Mouse (Mus musculus): ENCODE results near the gene Gpr157. TPM values are rescaled to one million over a fixed set of nuclear protein-coding genes. Genes with fewer than 3 reads are reported as not detected.

Gene Gpr157
- polyA plus RNA-seq, 1 experiment from 2014 or later, result 0.08 TPM

- H3K4me3 ChIP-seq, result no peak overlapping the region
- no peak overlapping the region for H3K27ac ChIP-seq
- H3K9ac ChIP-seq, result no peak overlapping the region
- H3K4me1 ChIP-seq, result peaks cover 19% of the 10 kb centered on the region
- WGBS, result 93% methylated on average over 3 of the region's 3 CpGs
- H3K9me3 ChIP-seq (replicated peaks), result no peaks in the 10 kb centered on the region
- H3K27me3 ChIP-seq, result peaks cover 40% of the 10 kb centered on the region
- no peak for ATAC-seq
- H3K4me2 ChIP-seq, result no peak overlapping the region
- H3K36me3 ChIP-seq (ENCODE audit: poor library complexity, severe bottlenecking), result no peaks in the 10 kb centered on the region
Measured at GRCm38 (mm10) chr4:150052380-150052779, 34.8 kb upstream of the Gpr157 start.

GRCm38 (mm10) chr4:150056171-150056570, 31.0 kb upstream of the Gpr157 start:
- Histone ChIP-seq H3K36me3 (ENCODE audit: poor library complexity, severe bottlenecking) (no peaks in the 10 kb centered on the region), H3K4me2 (no peak overlapping the region), H3K27me3 (peaks cover 3% of the 10 kb centered on the region; the same call in 1 of the 2 replicates), H3K4me1 (no peaks in the 10 kb centered on the region), H3K9me3 (replicated peaks) (no peaks in the 10 kb centered on the region), H3K9ac (no peak overlapping the region), H3K4me3 (no peak overlapping the region), H3K27ac (no peak overlapping the region)
- no peak for ATAC-seq
- WGBS, result 89% methylated on average over 7 of the region's 7 CpGs

GRCm38 (mm10) chr4:150057722-150058121, 29.4 kb upstream of the Gpr157 start:
- Histone ChIP-seq H3K4me3 (no peak overlapping the region), H3K9me3 (replicated peaks) (no peaks in the 10 kb centered on the region), H3K27me3 (no peaks in the 10 kb centered on the region), H3K9ac (no peak overlapping the region), H3K4me1 (no peaks in the 10 kb centered on the region), H3K4me2 (no peak overlapping the region), H3K36me3 (ENCODE audit: poor library complexity, severe bottlenecking) (no peaks in the 10 kb centered on the region), H3K27ac (no peak overlapping the region)
- ATAC-seq, result no peak
- WGBS, result 95% methylated on average over 12 of the region's 12 CpGs

- no peak for ATAC-seq
- 60% methylated on average over 9 of the region's 9 CpGs for WGBS
- H3K9me3 ChIP-seq (replicated peaks), result no peaks in the 10 kb centered on the region
Measured at GRCm38 (mm10) chr4:150059841-150060468, 27.2 kb upstream of the Gpr157 start.

DNA sequence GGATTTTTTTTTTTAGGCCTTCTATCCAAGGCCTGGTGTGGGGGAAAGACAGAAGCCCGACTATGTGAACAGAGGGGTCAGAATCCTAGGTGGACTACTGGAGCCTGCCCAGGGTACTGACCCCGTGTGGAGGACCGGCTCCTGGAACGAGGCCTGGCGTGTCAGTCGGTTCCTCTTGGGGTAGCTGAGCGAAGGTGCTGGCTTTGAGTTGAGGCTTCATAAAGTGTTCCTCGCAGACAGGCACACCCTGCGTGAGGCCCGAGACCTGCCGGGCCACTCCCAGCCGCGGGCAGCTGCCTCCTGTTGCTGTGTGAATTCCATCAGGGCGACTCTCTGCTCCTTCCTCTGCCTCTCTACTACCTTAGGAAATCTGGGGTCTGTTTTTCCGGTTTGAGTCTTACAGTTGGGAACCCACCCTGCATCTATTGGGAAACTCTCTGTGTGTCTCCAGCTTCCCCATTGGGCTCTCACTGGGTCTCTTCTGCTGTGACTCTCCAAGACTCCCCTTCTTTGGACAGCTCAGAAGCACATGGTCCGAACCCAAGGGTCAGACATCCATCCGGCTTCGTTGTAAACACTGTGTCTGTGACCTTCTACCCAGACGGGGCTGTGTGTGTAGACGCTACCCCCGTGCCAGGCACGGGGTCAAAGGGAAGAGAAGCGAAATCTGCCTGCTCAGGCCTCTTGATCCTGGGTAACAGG, 26.5 kb upstream of the Gpr157 start:
- no peak for ATAC-seq
- Histone ChIP-seq H3K27ac (no peak overlapping the region), H3K27me3 (no peaks in the 10 kb centered on the region), H3K4me1 (no peaks in the 10 kb centered on the region), H3K9me3 (replicated peaks) (no peaks in the 10 kb centered on the region), H3K4me2 (no peak overlapping the region), H3K9ac (no peak overlapping the region), H3K4me3 (no peak overlapping the region), H3K36me3 (ENCODE audit: poor library complexity, severe bottlenecking) (no peaks in the 10 kb centered on the region)
- 83% methylated on average over 23 of the region's 23 CpGs for WGBS

More at GRCm38 (mm10) chr4:150059841-150060468, 27.2 kb upstream of the Gpr157 start:
- Histone ChIP-seq H3K9ac (no peak overlapping the region), H3K27me3 (no peaks in the 10 kb centered on the region), H3K4me3 (no peak overlapping the region), H3K27ac (no peak overlapping the region), H3K4me1 (no peaks in the 10 kb centered on the region), H3K36me3 (ENCODE audit: poor library complexity, severe bottlenecking) (no peaks in the 10 kb centered on the region), H3K4me2 (no peak overlapping the region)

- Histone ChIP-seq H3K27me3 (no peaks in the 10 kb centered on the region), H3K4me3 (no peak overlapping the region), H3K27ac (no peak overlapping the region), H3K36me3 (ENCODE audit: poor library complexity, severe bottlenecking) (no peaks in the 10 kb centered on the region), H3K4me2 (no peak overlapping the region), H3K4me1 (no peaks in the 10 kb centered on the region), H3K9me3 (replicated peaks) (no peaks in the 10 kb centered on the region), H3K9ac (no peak overlapping the region)
- 79% methylated on average over 16 of the region's 16 CpGs for WGBS
- no peak for ATAC-seq
Measured at GRCm38 (mm10) chr4:150061432-150062225, 25.5 kb upstream of the Gpr157 start.

DNA sequence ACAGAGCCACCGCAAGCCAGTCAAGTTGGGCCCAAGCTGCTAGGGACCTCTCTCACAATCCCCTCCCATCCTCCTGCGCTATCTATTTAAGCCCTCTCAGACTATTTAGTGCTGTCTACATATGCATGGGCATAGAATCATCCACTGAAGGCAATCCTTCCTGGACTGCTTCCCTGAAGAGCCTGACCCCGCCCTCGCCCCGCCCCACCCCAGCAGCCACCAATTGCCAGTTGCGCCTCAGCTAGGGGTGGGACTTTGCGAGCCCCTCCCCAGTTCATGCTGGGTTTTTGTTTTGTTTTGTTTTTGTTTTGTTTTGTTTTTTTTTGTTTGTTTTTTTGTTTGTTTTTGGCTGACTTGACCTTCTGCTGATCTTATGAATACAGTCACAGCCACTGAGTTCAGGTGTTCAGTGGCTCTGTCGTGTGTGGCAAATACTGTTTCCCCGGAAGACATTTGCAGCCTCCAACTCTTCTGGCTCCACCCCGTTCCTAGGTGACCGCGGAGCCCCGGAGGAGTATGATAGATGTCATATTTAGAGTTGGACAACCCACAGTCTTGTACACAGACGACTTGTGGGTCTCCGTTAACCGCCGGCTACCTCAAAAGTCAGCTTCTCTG, 20.4 kb upstream of the Gpr157 start:
- H3K4me1 ChIP-seq, result no peaks in the 10 kb centered on the region
- no peak for ATAC-seq
- WGBS, result 85% methylated on average over 17 of the region's 17 CpGs

GRCm38 (mm10) chr4:150068216-150068615, 18.9 kb upstream of the Gpr157 start:
- ATAC-seq, result no peak
- Histone ChIP-seq H3K4me3 (no peak overlapping the region), H3K4me1 (no peaks in the 10 kb centered on the region), H3K9me3 (replicated peaks) (no peaks in the 10 kb centered on the region), H3K27me3 (0 out of 2 replicates have a peak, but pooled peaks cover 3% of the 10 kb centered on the region), H3K27ac (no peak overlapping the region), H3K9ac (no peak overlapping the region), H3K36me3 (ENCODE audit: poor library complexity, severe bottlenecking) (no peaks in the 10 kb centered on the region), H3K4me2 (no peak overlapping the region)
- WGBS, result 59% methylated on average over 12 of the region's 12 CpGs

More for the DNA sequence above, 20.4 kb upstream of the Gpr157 start:
- Histone ChIP-seq H3K36me3 (ENCODE audit: poor library complexity, severe bottlenecking) (no peaks in the 10 kb centered on the region), H3K9ac (no peak overlapping the region), H3K27me3 (0 out of 2 replicates have a peak, but pooled peaks cover 3% of the 10 kb centered on the region), H3K9me3 (replicated peaks) (no peaks in the 10 kb centered on the region), H3K4me2 (no peak overlapping the region), H3K4me3 (no peak overlapping the region), H3K27ac (no peak overlapping the region)

- H3K4me2 ChIP-seq, result no peak overlapping the region
- ATAC-seq, result no peak
- H3K27me3 ChIP-seq, result 0 out of 2 replicates have a peak, but pooled peaks cover 3% of the 10 kb centered on the region
- H3K27ac ChIP-seq, result no peak overlapping the region
- H3K9ac ChIP-seq, result no peak overlapping the region
- H3K9me3 ChIP-seq (replicated peaks), result no peaks in the 10 kb centered on the region
- no peaks in the 10 kb centered on the region for H3K36me3 ChIP-seq (ENCODE audit: poor library complexity, severe bottlenecking)
- WGBS, result 67% methylated on average over 8 of the region's 8 CpGs
- H3K4me3 ChIP-seq, result no peak overlapping the region
- no peaks in the 10 kb centered on the region for H3K4me1 ChIP-seq
Measured at GRCm38 (mm10) chr4:150070136-150070535, 17.0 kb upstream of the Gpr157 start.

GRCm38 (mm10) chr4:150072416-150073101, 14.6 kb upstream of the Gpr157 start:
- no peak overlapping the region for H3K4me3 ChIP-seq
- H3K9ac ChIP-seq, result no peak overlapping the region
- ATAC-seq, result no peak
- no peaks in the 10 kb centered on the region for H3K4me1 ChIP-seq
- 54% methylated on average over 15 of the region's 15 CpGs for WGBS
- H3K36me3 ChIP-seq (ENCODE audit: poor library complexity, severe bottlenecking), result no peaks in the 10 kb centered on the region
- H3K9me3 ChIP-seq (replicated peaks), result no peaks in the 10 kb centered on the region
- no peak overlapping the region for H3K27ac ChIP-seq
- 0 out of 2 replicates have a peak, but pooled peaks cover 3% of the 10 kb centered on the region for H3K27me3 ChIP-seq
- no peak overlapping the region for H3K4me2 ChIP-seq

GRCm38 (mm10) chr4:150073102-150073473, 14.1 kb upstream of the Gpr157 start:
- Histone ChIP-seq H3K4me3 (no peak overlapping the region), H3K36me3 (ENCODE audit: poor library complexity, severe bottlenecking) (no peaks in the 10 kb centered on the region), H3K4me1 (no peaks in the 10 kb centered on the region), H3K9ac (no peak overlapping the region), H3K27me3 (0 out of 2 replicates have a peak, but pooled peaks cover 3% of the 10 kb centered on the region), H3K27ac (no peak overlapping the region), H3K9me3 (replicated peaks) (no peaks in the 10 kb centered on the region), H3K4me2 (no peak overlapping the region)
- ATAC-seq, result no peak
- 12% methylated on average over 6 of the region's 8 CpGs for WGBS

Data from forebrain, embryonic 13.5 days (tissue).